ENCODE assay signal across 8 mouse cellular contexts in genomic region chr19:59942716-59943321, GRCm38 (mm10). TPM values are rescaled to one million over a fixed set of nuclear protein-coding genes. Genes with fewer than 3 reads are reported as not detected.
DNase-seq lines count a peak whose midpoint lies in the region; ATAC-seq and TF ChIP-seq lines count a peak whose summit lies in the region.

No protein-coding gene starts in this region.

- H3K4me2 ChIP-seq in embryonic facial prominence, embryonic 13.5 days = peak overlapping the region; percentile 74
- peak overlapping the region; percentile 80 for H3K4me2 ChIP-seq in hindbrain, postnatal 0 days (ENCODE audit: low read depth, low read length)
- peak overlapping the region; percentile 91 for H3K4me2 ChIP-seq in liver, embryonic 16.5 days (ENCODE audit: low read depth, low read length)
- H3K4me2 ChIP-seq in stomach, postnatal 0 days (replicated peaks; ENCODE audit: low read depth) = peak overlapping the region; percentile 72

- TF ChIP-seq EP300 in stomach, postnatal 0 days (optimal IDR thresholded peaks at IDR 0.05) = no peak

- H3K27me3 ChIP-seq in embryonic facial prominence, embryonic 13.5 days = no peaks in the 10 kb centered on the region
- no peaks in the 10 kb centered on the region for H3K27me3 ChIP-seq in hindbrain, postnatal 0 days (ENCODE audit: insufficient read depth, low read length)
- no peaks in the 10 kb centered on the region for H3K27me3 ChIP-seq in liver, embryonic 16.5 days (ENCODE audit: control insufficient read depth, insufficient read depth, low read depth, low read length)
- no peaks in the 10 kb centered on the region for H3K27me3 ChIP-seq in stomach, postnatal 0 days (ENCODE audit: control insufficient read depth, insufficient read depth, low read length)

- H3K4me1 ChIP-seq in embryonic facial prominence, embryonic 13.5 days = peaks cover 30% of the 10 kb centered on the region
- H3K4me1 ChIP-seq in hindbrain, postnatal 0 days (ENCODE audit: insufficient read depth, low read length) = peaks cover 6% of the 10 kb centered on the region; the same call in 1 of the 2 replicates
- H3K4me1 ChIP-seq in liver, embryonic 16.5 days (ENCODE audit: control insufficient read depth, low read depth, low read length) = peaks cover 4% of the 10 kb centered on the region
- no peaks in the 10 kb centered on the region for H3K4me1 ChIP-seq in stomach, postnatal 0 days (replicated peaks; ENCODE audit: control insufficient read depth, insufficient read depth)

- peak overlapping the region; percentile 79 for H3K4me3 ChIP-seq in embryonic facial prominence, embryonic 13.5 days
- peak overlapping the region; percentile 77 for H3K4me3 ChIP-seq in hindbrain, postnatal 0 days (ENCODE audit: low read length)
- peak overlapping the region; percentile 81 for H3K4me3 ChIP-seq in liver, embryonic 16.5 days (ENCODE audit: low read depth, low read length)
- peak overlapping the region; percentile 85 for H3K4me3 ChIP-seq in stomach, postnatal 0 days (ENCODE audit: low read depth, low read length)

- no peak for TF ChIP-seq CTCF in hindbrain, postnatal 0 days (IDR thresholded peaks at IDR 0.05; ENCODE audit: low read depth)
- TF ChIP-seq CTCF in stomach, postnatal 0 days (IDR thresholded peaks at IDR 0.05; ENCODE audit: low read depth) = no peak

- peak overlapping the region; percentile 90 for H3K27ac ChIP-seq in embryonic facial prominence, embryonic 13.5 days
- peak overlapping the region; percentile 93 for H3K27ac ChIP-seq in hindbrain, postnatal 0 days
- peak overlapping the region; percentile 93 for H3K27ac ChIP-seq in liver, embryonic 16.5 days (ENCODE audit: low read length)
- peak overlapping the region; percentile 92 for H3K27ac ChIP-seq in stomach, postnatal 0 days (replicated peaks)

- no peaks in the 10 kb centered on the region for H3K9me3 ChIP-seq in embryonic facial prominence, embryonic 13.5 days
- H3K9me3 ChIP-seq in hindbrain, postnatal 0 days (ENCODE audit: low read length) = no peaks in the 10 kb centered on the region
- H3K9me3 ChIP-seq in liver, embryonic 16.5 days (replicated peaks; ENCODE audit: control insufficient read depth, low read length) = no peaks in the 10 kb centered on the region
- no peaks in the 10 kb centered on the region for H3K9me3 ChIP-seq in stomach, postnatal 0 days (ENCODE audit: control insufficient read depth, low read length)

- peak; percentile 57 for ATAC-seq in embryonic facial prominence, embryonic 13.5 days (ENCODE audit: insufficient number of reproducible peaks, insufficient read depth, low FRiP score, low TSS enrichment, low read depth)
- ATAC-seq in hindbrain, postnatal 0 days = peak; percentile 67
- ATAC-seq in liver, embryonic 16.5 days (ENCODE audit: low read depth) = no peak; the same call in 1 of the 2 replicates
- ATAC-seq in stomach, postnatal 0 days (ENCODE audit: low FRiP score, low TSS enrichment) = peak; percentile 83

- peak; percentile 60 for DNase-seq in embryo, embryonic 10.5 days (ENCODE audit: low spot score)
- DNase-seq in embryo, embryonic 9.5 days (ENCODE audit: extremely low spot score) = no peak
- peak; percentile 51 for DNase-seq in 416B (ENCODE audit: low read depth)
- DNase-seq in hindbrain, postnatal 0 days (ENCODE audit: low spot score) = peak; percentile 36
- DNase-seq in stomach, postnatal 0 days (ENCODE audit: low spot score) = no peak
- no peak for DNase-seq in cerebellum, postnatal 25 days

- peak overlapping the region; percentile 94 for H3K9ac ChIP-seq in embryonic facial prominence, embryonic 13.5 days
- H3K9ac ChIP-seq in hindbrain, postnatal 0 days (replicated peaks; ENCODE audit: low read length) = peak overlapping the region; percentile 94
- H3K9ac ChIP-seq in liver, embryonic 16.5 days (ENCODE audit: low read depth, low read length) = peak overlapping the region; percentile 91
- peak overlapping the region; percentile 94 for H3K9ac ChIP-seq in stomach, postnatal 0 days (ENCODE audit: low read length)

- no peaks in the 10 kb centered on the region for H3K36me3 ChIP-seq in embryonic facial prominence, embryonic 13.5 days
- H3K36me3 ChIP-seq in hindbrain, postnatal 0 days (ENCODE audit: insufficient read depth, low read length) = no peaks in the 10 kb centered on the region
- no peaks in the 10 kb centered on the region for H3K36me3 ChIP-seq in liver, embryonic 16.5 days (ENCODE audit: control insufficient read depth, insufficient read depth)
- H3K36me3 ChIP-seq in stomach, postnatal 0 days (ENCODE audit: control insufficient read depth, insufficient read depth, low read length) = no peaks in the 10 kb centered on the region

- under 1% methylated on average over 25 of the region's 27 CpGs for WGBS in embryonic facial prominence, embryonic 13.5 days
- 1% methylated on average over 27 of the region's 27 CpGs for WGBS in hindbrain, postnatal 0 days
- WGBS in liver, embryonic 16.5 days (ENCODE audit: insufficient replicate concordance) = 2% methylated on average over 27 of the region's 27 CpGs
- WGBS in stomach, postnatal 0 days = 3% methylated on average over 22 of the region's 27 CpGs

RNA-seq across cellular contexts. Expression of gene Rab11fip2, which starts 0.6 kb away (rescaled TPM):
- 8.6 and 9.6 TPM in 2 replicates for polyA plus RNA-seq in embryonic facial prominence, embryonic 13.5 days (2015; fragmentation: Nextera tagmentation; extraction: Ambion mirVana)
- 25.5 and 26.7 TPM in 2 replicates for total RNA-seq in hindbrain, postnatal 0 days (2014; rRNA removed)
- polyA plus RNA-seq in hindbrain, postnatal 0 days (2015; fragmentation: Nextera tagmentation; extraction: Ambion mirVana) = 10.1 and 10.4 TPM in 2 replicates
- polyA plus RNA-seq in liver, embryonic 16.5 days (2015; fragmentation: Nextera tagmentation; extraction: Ambion mirVana) = 0.49 and 0.63 TPM in 2 replicates
- polyA plus RNA-seq in stomach, postnatal 0 days (2015; fragmentation: Nextera tagmentation; extraction: Ambion mirVana) = 2.2 and 2.9 TPM in 2 replicates

Comparison
In these comparisons a context has a peak if more than half of its experiments do, and no peak if none do; other contexts are left out.
1. DNase-seq: peak in embryo, embryonic 10.5 days (single experiment), 416B (single experiment) and hindbrain, postnatal 0 days (single experiment); none in embryo, embryonic 9.5 days (single experiment), stomach, postnatal 0 days (single experiment) and cerebellum, postnatal 25 days (0 of 2).
2. Peak in every context shown above with its lines, with median percentiles within 50 percentile points of each other: H3K27ac ChIP-seq, H3K4me2 ChIP-seq, H3K4me3 ChIP-seq and H3K9ac ChIP-seq.